Mouse (Mus musculus) bone marrow, adult 2 months (tissue): ENCODE data around the gene Sfmbt2. TPM values are rescaled to one million over a fixed set of nuclear protein-coding genes. Genes with fewer than 3 reads are reported as not detected.

Experiments used
- H3K27ac ChIP-seq: fragments of 200-500 bp; 2 replicates; pipeline ENCODE4 v1.5.1; 2012; ENCODE audit warnings: low read depth, mild to moderate bottlenecking, control low read depth, inconsistent platforms, low read length; ENCODE audit not compliant: control insufficient read depth, poor library complexity, insufficient read depth
- H3K4me1 ChIP-seq: fragments of 200-500 bp; 2 replicates; pipeline ENCODE4 v1.6.1; 2011; ENCODE audit warnings: low read length; ENCODE audit not compliant: control insufficient read depth, insufficient read depth
- H3K4me3 ChIP-seq: fragments of 200-500 bp; replicated peaks from 2 replicates; pipeline ENCODE3; 2011; ENCODE audit warnings: mild to moderate bottlenecking, low read depth, low read length, control low read depth; ENCODE audit not compliant: control insufficient read depth
- CTCF ChIP-seq: fragments of 200-500 bp; IDR thresholded peaks from 2 replicates; pipeline ENCODE4 v1.5.1; 2011; ENCODE audit warnings: low read length, control low read depth; ENCODE audit not compliant: control insufficient read depth, insufficient read depth
- POLR2A ChIP-seq: fragments of 200-500 bp; IDR thresholded peaks from 2 replicates; pipeline ENCODE4 v1.6.1; 2011; ENCODE audit warnings: low read depth, mild to moderate bottlenecking, control low read depth, low read length, borderline replicate concordance; ENCODE audit not compliant: control insufficient read depth
- WGBS: fragments of 180-500 bp; shearing (Covaris S2); methylation state at CpG from one replicate; pipeline ENCODE4 v1.1.7; 2018; 5-methylcytosine and 5-hydroxymethylcytosine counted together
- polyA plus RNA-seq: library from polyadenylated mRNA; stranded (reverse); fragments of >200 nt; gene quantifications from 2 replicates; pipeline ENCODE4 v1.2.4, GENCODE M21; 2011; ENCODE audit warnings: low replicate concordance; ENCODE audit not compliant: missing spikeins, insufficient read depth, insufficient read length

The Sfmbt2 gene
- polyA plus RNA-seq, 1 experiment = 0.45 TPM

DNA sequence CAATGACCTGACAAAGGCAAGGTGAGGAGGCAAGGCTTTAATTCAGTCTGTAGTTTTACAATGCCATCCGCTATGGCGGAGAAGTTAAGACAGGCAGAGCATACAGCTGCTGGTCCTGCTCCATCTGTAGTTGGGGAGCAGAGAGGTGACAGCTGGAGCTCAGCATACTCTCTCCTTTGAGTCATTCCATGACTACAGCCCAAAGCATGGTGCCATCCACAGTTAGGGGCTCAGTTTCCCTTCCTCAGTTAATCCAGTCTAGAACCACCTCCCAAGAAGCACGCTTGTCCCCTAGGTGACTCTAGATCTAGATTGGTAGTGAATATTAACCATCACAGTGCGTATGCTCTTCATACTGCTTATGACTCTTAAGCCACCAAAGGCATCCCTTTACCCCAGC lies 23.1 kb upstream of the Sfmbt2 start:
- H3K4me3 ChIP-seq = no peak overlapping the region
- peaks cover 5% of the 10 kb centered on the region; the same call in 1 of the 2 replicates for H3K4me1 ChIP-seq
- TF ChIP-seq POLR2A (no peak), CTCF (no peak)
- H3K27ac ChIP-seq = no peak overlapping the region
- 86% methylated on average over 4 of the region's 4 CpGs for WGBS

DNA sequence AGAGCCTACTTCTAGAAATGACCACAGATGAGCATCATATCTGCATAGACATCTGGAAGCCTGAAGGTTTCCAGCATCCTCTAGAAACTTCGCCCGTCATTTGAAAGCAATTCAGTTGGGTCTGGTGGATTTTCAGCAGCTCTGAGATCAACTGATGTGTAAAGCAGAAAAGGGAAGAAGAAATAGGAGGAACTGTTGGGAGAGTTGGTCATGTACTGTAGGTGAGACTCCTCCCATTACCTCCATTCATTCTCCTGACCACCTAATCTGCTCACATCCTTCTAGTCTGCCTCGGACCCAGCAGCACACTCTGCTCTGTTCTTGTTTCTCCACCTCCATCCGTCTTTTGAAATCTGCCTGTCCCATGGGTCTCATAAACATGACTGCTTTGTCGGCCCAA lies 22.3 kb upstream of the Sfmbt2 start:
- no peak for TF ChIP-seq CTCF
- TF ChIP-seq POLR2A = no peak

DNA sequence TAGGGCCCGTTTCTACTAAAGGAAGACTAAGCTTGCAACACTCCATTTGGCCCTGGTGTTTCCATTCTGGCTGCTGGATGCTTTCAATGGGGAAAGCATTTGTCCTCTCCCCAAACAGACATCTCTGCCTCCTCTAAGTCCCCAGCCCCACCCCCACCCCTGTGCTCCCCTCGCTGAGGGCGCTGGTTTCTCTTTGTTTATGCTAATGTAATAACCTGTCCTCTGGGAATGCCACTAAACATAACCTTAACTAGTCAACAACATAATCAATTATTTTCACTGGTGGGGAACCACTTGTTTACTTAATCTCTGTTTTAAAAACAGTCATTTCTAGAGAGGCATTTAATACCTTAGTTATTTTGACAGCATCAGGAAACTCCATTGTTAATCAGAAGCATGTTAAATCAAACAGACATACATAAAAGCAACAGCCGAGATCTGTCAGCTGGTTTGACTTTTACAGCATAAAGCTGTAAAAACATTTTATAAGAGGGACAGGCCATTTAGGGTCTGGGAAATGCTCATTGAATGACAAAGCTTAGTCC lies 20.0 kb upstream of the Sfmbt2 start:
- WGBS = 66% methylated on average over 4 of the region's 4 CpGs
- H3K27ac ChIP-seq = no peak overlapping the region
- peaks cover 7% of the 10 kb centered on the region; the same call in 1 of the 2 replicates for H3K4me1 ChIP-seq
- H3K4me3 ChIP-seq = no peak overlapping the region
- no peak for TF ChIP-seq POLR2A
- no peak for TF ChIP-seq CTCF

More for the DNA sequence above, 22.3 kb upstream of the Sfmbt2 start:
- WGBS = 31% methylated on average over 5 of the region's 5 CpGs
- H3K4me3 ChIP-seq = no peak overlapping the region
- no peak overlapping the region; the same call in 1 of the 2 replicates for H3K27ac ChIP-seq
- H3K4me1 ChIP-seq = peaks cover 7% of the 10 kb centered on the region; the same call in 1 of the 2 replicates

DNA sequence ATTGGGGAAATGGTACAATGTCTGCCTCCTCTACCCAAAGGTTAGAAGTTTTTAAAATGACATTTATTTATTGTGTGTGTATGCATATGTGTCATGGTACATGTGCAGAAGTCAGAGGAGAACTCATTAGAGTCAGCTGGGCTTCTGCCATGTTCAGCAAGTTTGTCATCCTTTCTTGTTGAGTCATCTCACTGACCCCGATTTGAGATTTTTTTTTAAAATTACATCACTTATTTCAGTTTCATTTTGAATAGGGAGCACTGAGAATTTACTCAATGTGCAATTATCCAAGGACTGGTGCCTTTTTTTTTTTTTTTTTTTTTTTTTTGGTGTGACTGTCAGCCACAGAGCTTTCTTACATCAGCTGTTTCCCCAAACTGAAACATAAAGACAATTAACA lies 19.2 kb upstream of the Sfmbt2 start:
- Histone ChIP-seq H3K4me3 (no peak overlapping the region), H3K4me1 (peaks cover 7% of the 10 kb centered on the region; the same call in 1 of the 2 replicates), H3K27ac (no peak overlapping the region)
- 10% methylated on average over 1 of the region's 1 CpGs for WGBS
- TF ChIP-seq CTCF (no peak), POLR2A (no peak)

DNA sequence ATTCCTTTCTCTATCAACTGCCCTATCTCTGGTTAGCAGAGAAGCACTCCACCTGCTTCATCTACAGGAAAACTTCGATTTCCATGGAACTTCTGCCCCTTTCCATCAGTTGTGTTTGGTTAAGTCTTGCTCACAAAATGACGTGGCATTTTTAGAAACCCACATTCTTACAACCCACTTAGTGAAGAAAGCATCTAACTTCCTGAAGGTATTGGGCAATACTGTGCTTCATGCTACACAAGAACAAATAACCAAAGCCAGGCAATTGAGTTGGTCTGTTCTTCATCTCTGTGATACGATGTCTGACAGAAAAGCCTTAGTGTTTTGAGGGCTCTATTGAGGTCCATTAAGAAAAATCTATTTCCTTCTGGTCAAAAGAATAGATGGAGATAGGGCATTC lies 17.4 kb upstream of the Sfmbt2 start:
- Histone ChIP-seq H3K4me3 (no peak overlapping the region), H3K4me1 (peaks cover 6% of the 10 kb centered on the region; the same call in 1 of the 2 replicates), H3K27ac (no peak overlapping the region)
- WGBS = 3% methylated on average over 3 of the region's 3 CpGs
- TF ChIP-seq POLR2A (no peak), CTCF (no peak)

DNA sequence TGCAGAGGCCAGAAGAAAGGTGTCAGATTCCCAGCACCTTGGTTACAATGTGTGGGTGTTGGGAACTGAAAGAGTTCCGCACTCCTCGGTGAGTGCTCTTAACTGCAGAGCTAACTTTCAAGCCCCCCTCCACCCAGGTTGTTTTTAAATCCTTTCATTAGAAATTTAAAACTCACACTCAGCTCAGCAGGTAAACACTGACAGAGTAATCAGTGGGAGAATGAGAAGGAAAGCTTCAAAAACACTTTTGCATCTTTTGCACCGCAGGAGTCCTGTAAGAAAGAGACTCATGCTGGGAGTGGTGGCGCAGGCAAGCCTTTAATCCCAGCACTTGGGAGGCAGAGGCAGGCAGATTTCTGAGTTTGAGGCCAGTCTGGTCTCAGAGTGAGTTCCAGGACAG lies 16.4 kb upstream of the Sfmbt2 start:
- no peak for TF ChIP-seq CTCF
- no peak for TF ChIP-seq POLR2A
- Histone ChIP-seq H3K4me3 (no peak overlapping the region), H3K27ac (no peak overlapping the region), H3K4me1 (peaks cover 3% of the 10 kb centered on the region; the same call in 1 of the 2 replicates)
- WGBS = 93% methylated on average over 4 of the region's 4 CpGs

DNA sequence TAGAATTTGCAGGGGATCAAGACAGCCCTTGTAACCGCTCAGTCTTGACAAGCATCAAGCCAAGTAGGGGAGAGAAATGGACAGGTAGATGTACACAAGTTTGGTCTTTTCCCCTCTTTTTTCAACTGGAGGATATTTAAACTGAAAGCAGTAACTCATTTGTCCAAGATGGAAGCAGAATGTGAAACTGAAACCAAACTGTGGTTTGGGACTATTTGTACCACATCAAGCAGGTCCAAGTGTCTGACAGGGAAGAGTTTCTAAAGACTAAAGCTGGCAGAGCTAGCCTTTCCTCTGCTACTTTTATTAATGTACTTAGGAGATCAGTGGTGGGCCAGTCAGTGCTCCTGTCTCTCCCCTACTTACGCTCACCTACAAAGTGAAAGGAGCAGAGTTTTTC lies 10.4 kb upstream of the Sfmbt2 start:
- WGBS = 75% methylated on average over 2 of the region's 2 CpGs
- H3K4me3 ChIP-seq = no peak overlapping the region
- TF ChIP-seq POLR2A (no peak), CTCF (no peak)
- no peak overlapping the region for H3K27ac ChIP-seq
- H3K4me1 ChIP-seq = no peaks in the 10 kb centered on the region; the same call in none of the 2 replicates

DNA sequence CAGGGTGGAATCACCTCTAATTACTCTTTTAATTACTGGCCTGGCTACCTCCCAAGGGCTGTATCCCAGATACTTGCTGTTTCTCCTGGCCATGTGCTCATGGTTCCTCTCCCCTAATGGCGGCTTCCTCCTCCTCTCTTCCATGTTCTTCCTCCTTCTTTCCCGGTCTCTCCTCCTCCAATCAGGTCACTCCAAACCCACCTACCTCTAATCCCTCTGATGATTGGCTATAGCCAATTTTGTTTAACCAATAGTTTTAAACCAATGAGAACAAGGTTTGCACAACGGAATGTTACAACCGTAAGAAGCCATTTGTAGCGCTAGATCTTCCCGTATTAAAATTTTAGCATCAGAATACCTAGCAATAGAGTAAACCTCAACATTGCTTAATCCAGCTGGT lies 5.2 kb upstream of the Sfmbt2 start:
- Histone ChIP-seq H3K4me1 (no peaks in the 10 kb centered on the region; the same call in none of the 2 replicates), H3K27ac (no peak overlapping the region), H3K4me3 (no peak overlapping the region)
- WGBS = 87% methylated on average over 6 of the region's 6 CpGs
- TF ChIP-seq CTCF = no peak
- no peak for TF ChIP-seq POLR2A

DNA sequence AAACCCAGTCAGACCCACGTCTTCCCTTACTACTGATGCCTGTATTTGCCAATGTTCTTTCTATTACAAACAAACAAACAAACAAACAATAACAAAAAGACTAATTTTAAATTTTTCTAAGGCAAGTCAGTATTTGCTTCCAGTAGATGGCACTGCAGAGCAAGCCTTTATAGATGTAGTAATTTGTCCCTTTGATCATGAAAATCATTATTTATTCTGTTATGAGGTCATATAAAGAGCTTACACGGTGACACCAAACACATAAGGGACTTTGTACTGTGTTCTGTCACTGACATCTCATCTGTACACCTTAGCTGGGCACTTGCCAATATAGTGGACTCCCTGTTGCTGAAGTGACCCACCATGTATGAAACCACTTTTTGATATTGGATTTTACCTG lies 4.0 kb upstream of the Sfmbt2 start:
- no peak overlapping the region for H3K4me3 ChIP-seq
- no peak for TF ChIP-seq POLR2A
- no peak for TF ChIP-seq CTCF
- no peak overlapping the region for H3K27ac ChIP-seq
- H3K4me1 ChIP-seq = no peaks in the 10 kb centered on the region
- WGBS = 13% methylated on average over 2 of the region's 2 CpGs
